Mouse (Mus musculus): Measurements from ENCODE around the gene Fndc5.

Gene Fndc5

DNA sequence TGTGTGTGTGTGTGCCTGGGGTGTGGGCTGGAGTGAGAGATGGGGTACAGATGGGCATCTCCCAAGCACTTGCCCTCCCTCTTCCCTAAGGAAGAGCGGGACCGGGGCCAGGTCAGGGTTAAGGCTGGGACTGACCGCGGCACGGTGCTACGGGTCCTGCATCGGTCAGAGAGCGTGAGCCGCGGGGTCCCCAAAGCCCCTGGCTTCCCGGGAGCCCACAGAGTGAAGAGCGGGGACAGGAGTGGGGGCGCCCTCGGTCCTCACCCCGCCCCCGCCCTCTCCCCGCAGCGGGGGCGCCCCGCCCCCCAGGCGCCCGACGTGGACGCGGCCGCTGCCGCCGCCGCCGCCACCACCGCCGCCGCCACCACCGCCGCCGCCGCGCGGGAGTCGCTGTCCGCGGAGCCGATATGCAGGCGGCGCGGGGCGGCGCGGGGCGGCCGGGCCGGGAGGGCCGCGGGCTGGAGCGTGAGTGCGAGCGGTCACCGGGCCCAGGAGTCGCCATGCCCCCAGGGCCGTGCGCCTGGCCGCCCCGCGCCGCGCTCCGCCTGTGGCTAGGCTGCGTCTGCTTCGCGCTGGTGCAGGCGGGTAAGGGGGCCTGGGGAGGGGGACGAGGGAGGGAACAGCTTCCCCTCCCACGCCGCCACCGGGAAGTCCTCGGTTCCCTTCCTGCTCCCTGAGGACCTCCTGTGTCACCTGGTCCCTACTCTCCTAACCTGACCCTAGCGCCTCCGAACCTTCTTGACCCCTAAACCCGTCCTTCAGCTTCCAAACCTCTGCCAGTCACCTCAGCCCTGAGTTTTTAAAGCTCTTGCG, at the start of gene Fndc5:
Fndc5 (plus strand) TSS at position 421 of the 813 bp plus-strand sequence.
- no peak for DNase-seq

DNA sequence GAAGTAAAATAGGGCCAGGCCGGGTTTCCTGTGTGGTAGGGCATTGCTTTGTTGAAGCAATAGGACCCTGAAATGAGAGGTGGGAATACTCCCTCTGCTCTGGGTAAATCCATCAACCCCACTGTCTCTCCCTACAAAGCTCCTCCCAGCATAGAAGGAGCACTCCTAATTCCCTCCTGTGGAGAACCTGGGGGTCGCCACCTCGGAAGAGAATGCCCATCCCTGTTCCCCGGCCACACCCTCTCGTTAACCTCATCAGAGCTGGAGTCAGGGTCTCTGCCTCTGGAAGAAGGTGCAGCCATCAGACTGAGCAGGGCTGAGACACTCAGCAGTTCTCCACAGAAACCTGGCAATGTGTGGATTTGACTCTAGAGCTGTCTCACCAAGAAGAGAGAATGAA, 48.9 kb upstream of the Fndc5 start:
- DNase-seq: no peak

DNA sequence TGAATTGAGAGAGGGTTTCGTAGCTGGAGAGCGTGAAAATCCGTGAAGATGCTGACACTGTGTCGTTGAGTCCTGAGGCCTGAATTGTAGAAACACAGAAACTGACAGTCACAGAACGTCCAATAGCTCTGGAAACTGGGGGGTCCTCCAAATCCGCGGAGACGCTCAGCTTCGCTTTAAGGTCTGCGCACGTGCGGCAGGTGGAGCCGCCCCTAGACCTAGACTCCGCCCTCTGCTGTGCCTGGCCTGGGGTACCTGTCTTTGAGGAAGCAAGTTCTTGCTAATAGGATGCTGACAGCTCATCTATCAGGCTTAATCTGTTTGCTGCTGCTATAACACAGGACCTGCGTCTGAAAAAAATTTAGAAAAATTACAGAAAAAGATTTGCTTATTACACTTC, 41.5 kb upstream of the Fndc5 start:
- no peak for DNase-seq

DNA sequence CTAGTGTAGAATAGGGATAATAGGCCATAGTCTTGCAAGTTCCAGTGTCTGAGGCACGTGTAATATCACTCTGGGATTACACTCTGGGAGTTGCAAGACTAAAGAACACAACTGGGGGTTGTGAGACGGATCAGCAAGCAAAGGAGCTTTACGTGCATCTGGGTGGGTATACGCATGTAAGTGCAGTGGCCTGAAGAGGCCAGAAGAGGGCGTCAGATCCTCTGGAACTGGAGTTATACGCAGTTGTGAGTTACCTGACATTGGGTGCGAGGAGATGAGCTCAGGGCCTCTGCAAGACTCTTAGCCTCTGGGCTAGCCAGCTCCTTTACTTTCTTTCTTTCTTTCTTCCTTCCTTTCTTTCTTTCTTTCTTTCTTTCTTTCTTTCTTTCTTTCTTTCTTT, 39.8 kb upstream of the Fndc5 start:
- DNase-seq: no peak

DNA sequence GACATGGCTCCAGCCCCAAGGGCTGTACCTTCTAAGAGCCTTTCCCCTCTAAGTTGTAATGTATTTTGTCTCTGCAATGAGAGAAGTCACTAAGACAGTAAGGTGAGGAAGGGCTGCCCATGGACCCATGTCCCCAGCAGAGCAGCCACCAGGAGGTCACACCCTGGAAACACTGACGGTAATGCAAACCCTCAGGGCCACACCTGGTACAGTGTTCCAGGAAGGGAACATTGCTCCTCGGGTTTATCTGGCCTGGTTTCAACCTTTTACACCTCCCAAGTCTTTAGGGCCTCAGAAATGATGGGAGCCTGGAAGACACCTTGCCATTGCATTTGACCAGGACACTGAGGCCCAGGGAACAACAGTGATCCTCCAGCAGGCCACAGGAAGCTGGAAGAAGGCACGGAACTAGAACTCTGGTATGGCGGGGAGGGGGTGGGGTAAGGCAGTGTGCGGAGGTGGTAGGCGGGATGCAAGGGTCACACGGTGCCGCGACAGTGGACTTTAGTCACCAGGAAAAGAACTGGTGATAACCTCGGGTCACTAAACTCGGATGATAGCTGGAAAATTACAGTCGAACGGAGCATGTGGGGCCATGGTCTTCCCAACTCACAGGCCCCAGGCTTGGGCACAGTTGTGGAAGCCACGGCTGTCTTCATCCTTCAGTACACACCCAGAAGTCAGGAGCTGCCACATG, 34.5 kb upstream of the Fndc5 start:
- no peak for DNase-seq

DNA sequence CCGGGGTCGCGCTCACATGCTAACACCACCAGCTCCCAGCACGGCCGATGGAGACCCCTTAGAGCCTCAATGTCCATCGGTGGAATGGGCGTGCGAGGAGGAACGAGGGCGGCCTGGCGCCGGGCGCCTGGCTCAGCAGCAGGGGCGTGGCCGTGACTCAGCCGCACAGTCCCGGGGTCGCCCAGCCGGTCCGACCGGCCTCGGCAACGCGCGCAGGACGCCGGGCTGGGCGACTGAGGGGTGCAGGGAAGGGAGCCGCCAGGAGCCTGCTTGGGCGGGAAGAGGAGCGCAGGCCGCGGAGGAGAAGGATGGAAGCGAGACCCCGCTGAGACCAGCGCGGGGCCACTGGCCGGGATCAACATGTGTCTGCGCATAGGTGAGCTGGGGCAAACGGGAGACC, 31.4 kb upstream of the Fndc5 start, which contains the start of gene Tmem54:
Tmem54 (plus strand) TSS at position 193 of the 400 bp plus-strand sequence.
- no peak for DNase-seq

DNA sequence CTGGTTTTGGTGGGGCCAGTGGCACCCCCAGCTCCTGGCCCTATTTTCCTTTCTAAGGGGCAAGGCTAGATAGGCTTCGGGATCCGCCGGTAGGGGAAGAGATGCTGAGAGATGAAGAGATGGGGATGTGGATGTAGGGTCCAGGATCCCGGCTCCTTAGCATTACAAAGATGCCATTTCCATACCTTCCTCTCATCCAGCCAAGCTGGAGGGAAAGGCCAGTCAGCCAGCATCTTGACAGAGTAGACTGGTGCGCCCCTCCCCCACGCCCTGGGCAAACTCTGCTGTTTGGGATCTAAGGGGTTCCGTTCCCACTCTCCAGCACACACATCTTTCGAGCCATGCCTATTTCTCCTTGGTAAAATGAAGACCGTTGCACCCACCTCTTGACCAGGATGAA, 30.7 kb upstream of the Fndc5 start:
- DNase-seq: no peak

DNA sequence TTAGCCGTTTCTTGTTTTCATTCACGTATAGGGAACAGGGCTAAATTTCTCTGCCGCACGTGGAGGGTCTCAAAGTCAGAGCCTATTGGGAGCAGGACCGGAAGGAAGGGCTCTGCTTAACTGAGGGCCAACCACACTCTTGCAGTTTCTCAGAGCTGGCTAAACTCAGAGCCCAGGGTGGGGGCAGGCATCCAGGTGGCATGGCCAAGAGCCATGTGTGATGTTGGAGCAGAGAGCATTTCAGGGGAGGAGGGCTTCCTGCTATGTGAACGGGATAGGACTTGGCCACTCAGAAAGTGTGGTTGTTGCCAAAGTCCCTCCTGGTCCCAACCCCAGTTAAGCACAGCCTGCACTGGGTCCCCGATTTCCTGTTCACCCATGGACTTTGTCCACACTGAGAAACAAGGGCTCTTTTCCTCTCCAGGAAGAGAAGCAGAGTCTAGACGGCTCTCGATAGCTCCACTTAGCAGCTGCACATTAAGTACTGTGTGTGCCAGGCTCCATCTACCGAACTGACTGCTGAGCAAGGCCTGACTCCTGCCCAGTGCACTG, 29.4 kb upstream of the Fndc5 start:
- no peak for DNase-seq

DNA sequence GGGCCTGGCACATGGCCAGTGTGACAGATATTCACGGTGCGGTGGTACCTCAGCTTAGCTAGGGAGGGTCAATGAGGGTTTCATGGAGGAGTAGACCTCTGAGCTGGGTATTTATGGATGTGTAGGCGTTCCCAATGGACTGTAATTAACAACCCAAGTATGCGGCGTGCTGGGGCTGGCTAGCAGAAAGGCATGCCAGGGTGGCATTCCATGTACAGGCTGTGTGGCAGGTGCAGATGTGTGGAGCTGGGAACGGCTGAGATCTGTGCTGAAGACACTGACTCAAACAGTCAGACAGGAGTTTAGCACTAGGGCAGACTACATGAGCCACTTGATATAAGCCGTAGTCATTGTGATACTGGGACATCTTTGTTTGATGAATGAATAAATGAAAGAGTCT, 28.2 kb upstream of the Fndc5 start:
- DNase-seq: no peak

DNA sequence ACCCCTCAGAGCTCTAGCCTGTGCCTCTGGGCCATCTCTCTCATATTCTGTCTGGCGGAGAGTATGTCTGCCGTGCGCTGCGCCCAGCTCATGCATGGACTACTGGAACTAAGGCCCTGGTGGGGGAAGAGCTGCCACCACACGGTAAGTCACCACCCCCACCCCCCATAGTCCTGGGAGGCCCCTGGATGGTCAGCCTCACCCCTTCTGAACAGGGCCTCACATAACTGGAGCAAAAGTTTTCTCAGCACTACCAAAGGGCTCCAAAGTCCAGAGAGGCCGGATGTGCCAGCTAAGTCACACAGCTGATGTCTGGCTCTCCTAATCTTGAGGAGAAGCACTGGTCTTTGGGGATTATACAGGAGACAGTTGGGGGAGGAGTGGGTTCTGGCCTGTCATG, 26.0 kb upstream of the Fndc5 start:
- no peak for DNase-seq

DNA sequence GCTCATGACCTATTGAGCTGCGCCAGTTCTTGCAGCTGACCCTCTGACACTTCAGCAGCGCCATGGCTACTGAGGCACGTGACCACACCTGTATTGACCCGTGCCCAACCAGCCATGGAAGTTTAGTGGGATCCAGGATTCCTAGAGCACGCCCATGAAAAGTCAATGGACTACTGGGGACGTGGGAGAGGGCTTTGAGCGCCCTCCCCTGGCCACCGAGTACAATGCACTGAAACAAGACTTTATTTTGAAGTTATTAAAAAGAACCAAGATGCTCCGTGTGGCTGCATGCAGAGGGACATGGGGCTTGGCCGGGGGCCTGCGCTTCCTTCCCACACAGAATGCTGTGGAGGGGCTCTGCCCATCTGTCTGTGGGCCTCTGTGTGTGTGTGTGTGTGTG, 25.4 kb upstream of the Fndc5 start:
- no peak for DNase-seq

DNA sequence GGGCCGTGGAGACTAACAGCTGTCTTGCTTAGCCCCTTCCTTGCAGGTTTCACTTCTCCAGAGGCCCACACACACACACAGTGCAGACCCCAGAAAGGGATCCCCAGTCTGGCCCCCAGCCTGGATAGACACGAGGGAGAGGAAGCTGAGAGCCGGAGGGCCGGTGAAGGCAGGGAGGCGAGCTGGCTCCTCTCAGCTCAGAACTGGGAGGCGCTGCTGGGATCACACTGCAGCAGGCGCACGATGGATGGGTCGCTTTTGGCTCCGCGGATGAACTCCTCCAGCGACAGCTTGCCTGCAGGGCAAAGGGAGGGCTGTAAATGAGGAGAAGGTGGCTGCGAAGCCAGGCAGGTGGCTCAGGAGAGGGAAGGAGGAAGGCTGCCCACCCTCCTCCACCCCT, 24.6 kb upstream of the Fndc5 start:
- DNase-seq: no peak

DNA sequence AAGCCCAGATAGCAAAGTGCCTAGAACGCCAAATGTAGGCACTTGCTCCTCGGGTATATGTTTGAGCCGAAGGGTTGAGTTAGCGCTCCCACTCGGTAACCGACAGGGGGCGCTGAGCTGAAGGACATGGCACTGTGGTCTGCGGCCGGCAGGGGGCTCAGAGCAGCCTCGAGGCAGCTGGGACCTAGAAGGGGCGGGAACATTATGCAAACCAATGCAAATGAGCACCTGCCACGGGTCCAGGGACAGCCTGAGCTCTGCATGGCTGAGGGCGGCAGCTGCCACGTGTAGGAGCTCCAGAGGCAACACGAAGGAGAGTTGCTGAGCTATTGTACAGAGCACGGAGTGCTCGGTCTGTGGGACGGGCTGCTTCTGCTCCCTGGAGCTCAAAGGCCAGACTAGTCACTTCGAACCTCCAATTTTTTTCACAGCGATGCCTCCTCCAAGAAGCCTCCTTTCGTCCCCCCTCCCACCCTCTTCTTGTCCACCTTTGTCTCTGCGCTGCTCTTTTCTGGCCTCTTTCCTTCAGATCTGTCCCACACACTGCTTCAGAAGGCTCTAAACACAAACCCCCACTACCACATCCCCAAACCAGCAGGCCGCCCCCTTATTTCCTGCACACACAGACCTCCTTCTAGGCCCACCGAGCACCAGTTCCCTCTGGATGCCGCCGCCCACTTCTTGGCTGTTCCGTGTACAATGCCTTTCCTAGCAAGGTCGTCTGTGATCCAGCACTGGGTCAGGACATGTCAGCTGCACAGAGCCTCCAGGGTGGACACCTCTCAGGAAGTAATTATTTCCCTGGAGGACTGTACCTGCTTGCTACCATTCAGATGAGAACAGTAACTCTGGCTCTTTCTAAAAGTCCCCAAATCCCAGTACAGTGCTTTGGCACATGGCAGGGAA, 23.5 kb upstream of the Fndc5 start:
- peak; percentile 65 for DNase-seq

DNA sequence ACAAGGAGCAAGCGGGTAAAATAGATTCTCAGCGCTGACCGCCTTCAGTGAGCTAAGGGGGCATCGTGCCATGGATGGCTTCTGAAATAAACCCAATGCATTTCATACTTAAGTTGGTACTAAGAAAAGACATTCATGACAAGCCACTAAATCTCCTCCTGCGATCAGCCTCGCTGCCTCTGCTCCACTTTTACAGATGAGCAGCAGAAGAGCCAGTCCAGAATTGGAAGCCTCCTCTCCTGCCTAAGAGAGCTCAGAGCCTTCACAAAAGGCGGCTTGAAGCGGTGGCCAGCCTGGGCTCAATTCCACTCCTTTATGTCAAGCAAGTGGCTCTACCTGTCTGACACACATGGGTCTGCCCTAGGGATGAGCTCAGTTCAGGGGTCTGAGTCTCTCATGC, 20.1 kb upstream of the Fndc5 start:
- no peak for DNase-seq

DNA sequence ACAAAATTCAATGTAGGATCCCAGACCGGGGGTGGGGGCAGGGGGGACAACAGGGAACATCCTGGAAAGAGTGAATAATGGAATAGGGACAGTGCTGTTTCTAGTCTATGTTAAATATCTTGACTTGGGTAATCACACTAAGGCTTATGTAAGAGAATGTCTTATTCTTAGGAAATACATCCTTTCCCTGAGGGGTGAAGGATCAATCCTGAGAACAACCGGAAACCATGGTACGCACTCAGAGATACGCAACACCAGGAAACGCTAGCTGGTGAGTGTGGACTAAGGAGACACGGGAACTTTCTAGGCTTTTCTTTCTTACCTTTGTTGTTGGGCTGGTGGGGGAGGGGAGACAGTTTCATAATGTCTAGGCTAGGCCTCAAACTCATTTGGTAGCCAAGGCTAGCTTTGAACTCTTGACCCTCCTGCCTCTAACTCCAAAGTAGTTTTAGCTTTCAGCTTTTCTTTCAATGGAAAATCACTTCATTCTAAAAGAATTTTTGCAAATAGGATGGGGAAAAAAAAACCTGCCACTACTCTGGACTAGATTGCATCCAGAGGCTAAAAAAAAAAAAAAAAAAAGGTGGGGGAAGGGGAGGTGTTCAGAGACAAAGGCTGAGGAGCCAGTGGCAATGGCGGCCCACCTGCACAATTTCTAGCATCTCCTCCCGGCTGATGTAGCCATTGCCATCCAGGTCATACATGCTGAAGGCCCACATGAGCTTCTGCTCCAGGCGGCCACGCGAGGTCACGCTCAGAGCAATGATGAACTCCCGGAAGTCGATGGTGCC, 18.9 kb upstream of the Fndc5 start:
- no peak for DNase-seq

DNA sequence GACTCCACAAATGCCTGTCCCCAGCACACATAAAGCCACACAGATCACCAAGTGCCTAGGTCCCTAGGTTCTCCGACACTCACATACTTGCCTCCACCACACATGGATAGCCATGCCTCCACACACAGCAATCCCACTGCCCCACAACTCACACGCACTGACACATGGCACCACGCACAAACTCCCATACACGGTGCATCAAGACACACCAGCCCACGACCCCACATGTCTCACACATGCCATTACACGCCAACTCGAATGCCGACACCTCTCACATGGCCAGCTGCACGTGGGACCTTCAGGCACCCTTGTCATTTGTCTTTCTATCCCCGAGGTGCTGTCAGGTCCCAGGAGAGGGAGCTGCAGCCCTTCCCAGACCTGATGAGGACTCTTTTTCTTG, 17.1 kb upstream of the Fndc5 start:
- DNase-seq: no peak

DNA sequence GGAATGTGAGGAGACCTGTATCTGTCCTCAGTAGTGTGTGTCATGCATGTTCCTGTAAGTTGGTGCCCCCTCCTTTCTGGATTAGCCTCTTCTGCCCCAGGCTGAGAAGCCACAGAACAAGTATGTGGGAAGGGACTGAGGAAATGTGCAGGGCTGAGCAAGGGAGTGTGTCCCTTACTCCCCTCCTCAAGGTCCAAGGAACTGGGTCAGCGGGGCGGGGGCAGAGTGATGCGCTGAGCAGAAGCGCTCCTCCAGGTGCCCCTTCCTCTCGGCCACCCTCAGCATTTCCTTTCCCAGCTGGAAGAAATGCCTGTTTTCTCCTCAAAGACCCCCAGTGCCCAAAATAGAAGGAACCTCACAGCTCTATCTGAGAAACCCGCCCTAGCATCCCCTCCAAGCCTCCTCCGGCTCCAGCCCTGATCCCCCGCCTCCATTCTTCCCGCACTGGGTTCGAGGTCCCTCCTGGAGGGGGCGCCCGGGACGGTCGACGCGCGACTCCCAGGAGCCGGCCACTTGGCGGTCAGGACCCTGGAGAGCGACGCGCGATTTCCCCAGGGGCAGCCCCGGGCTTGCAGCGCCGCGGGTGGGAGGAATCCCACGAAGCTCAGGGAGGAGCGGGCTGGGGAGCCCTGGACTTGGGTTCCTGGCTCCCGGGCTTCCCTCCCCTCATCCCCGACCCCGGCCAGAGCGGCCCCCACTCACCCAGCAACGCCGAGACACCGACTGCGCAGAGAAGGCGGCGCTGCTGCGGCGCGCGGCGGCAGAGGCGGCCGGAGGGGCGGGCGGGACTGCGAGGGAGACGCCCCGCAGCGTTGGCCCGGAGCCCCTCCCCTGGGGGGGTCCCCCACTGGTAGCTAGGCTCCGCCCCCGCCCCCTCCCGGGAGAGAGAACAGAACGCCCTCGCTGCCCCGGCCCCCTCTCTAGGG, 16.0 kb upstream of the Fndc5 start:
- peak; percentile 42 for DNase-seq

DNA sequence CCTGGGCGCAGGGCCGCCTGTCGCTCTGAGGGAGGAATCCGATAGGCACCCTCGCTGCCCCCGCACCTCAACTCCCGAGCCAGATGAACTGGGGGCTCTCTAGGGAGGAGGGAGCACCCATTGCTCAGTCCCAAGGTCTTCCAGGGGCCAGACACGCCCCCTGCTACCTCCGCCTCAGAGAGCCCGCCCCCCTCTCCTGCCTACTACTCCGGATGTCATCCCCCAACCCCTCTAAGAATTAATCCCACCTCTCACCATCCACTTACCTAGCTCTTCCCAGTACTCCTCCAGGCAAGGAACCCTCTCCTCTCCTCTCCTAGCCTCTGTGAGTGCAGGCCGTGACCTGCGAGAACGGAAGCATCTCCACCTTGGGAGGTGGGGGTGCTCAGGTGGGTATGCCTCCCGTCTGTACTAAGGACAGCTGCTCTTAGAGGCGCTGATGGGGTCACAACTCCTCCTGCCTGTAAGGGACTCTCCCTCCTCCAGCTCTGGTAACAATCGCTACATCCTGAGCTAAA, 15.2 kb upstream of the Fndc5 start, which contains the start of gene Hpca:
Hpca (minus strand) TSS at position 468 of the 518 bp plus-strand sequence.
- DNase-seq: no peak

DNA sequence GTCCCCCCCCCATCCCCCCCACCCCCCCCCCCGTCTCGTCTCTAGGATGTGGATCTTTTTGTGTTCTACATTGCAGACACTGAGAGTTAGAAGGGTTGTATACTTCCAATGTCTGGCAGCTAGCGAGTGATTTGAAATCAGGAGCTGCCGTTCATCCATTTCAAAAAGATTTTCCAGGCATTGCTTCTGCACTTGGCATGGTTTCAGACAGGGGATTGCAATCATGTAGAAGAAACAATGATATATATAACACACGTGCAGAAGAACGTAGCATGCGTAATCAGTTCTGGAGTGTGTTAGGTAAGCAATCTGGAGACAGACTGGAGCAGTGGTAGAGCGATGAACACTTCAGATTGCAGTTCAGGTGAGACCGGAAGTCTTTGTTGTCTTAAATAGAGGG, 14.7 kb upstream of the Fndc5 start:
- DNase-seq: no peak

DNA sequence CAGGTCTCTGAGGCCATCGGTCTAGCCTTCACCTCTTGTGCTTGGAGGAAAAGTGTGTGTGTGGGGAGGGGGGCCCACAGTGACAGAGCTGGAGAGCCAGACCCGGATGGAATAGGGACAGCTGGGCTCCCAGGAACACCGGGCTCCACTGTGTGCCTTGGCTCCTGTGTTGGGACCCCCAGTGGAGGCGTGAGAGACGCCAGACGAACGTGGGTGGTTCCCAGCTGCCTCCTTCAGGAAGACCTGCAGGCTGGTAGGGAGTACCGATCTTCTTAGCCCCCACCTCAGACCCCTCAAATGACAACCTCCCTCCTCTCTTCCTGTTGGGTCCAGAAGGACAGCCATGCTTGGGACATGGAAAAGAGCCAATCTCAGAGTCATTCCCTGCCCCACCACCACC, 14.1 kb upstream of the Fndc5 start:
- no peak for DNase-seq

DNA sequence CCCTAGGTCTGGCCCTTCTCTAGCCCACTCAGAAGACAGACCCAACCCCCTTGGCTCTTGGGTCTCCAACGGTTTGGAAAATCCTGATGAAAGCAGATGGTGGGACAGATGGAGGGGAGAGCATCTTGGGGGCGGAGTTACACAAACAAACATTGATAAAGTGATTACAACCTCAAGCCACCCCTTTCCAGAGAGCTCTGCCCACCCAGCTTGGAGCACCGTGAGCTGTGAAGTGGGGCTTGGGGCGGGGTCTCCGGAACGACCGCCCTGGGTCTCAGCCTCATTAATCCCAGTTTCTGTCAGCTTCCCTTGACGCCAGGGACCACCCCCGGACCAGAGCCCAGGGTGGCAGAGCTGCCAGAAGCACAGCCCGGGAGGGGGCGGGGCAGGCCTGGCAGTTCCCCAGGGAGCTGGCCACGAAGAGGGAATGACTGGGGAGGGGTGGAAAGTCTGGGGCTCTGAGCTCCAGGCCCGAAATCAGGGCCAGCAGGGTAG, 12.1 kb upstream of the Fndc5 start:
- no peak for DNase-seq

All from kidney, adult 9 months (tissue).